Mouse (Mus musculus) kidney, postnatal 0 days (tissue): Measurements from ENCODE around the gene Ank2. TPM values are rescaled to one million over a fixed set of nuclear protein-coding genes. Genes with fewer than 3 reads are reported as not detected.

Experiments used
- ATAC-seq: fragments of 200-750 bp; cut with Nextera tagmentation; replicated peaks from 2 replicates; pipeline ENCODE4 v1.8.0; 2017; ENCODE audit warnings: low read depth, moderate number of reproducible peaks, moderate TSS enrichment, moderate library complexity; ENCODE audit not compliant: low FRiP score
- DNase-seq: peaks from one replicate; pipeline ENCODE4 v3.0.0-alpha.2; 2016; ENCODE audit warnings: low spot score
- H3K27ac ChIP-seq: fragments of 300-500 bp; sonication (generic); 2 replicates; pipeline ENCODE4 v1.5.1; 2014; ENCODE audit warnings: mild to moderate bottlenecking
- H3K27me3 ChIP-seq: fragments of 300-500 bp; sonication (generic); 2 replicates; pipeline ENCODE4 v1.6.1; 2014; ENCODE audit warnings: low read length, mixed read lengths; ENCODE audit not compliant: insufficient read depth
- H3K36me3 ChIP-seq: fragments of 300-500 bp; sonication (generic); 2 replicates; pipeline ENCODE4 v1.6.1; 2014; ENCODE audit warnings: low read length, mixed read lengths; ENCODE audit not compliant: insufficient read depth
- H3K4me1 ChIP-seq: fragments of 300-500 bp; sonication (generic); replicated peaks from 2 replicates; pipeline ENCODE4 v1.6.1; 2014; ENCODE audit warnings: antibody characterized with exemption, low read length, mixed read lengths; ENCODE audit not compliant: insufficient read depth
- H3K4me2 ChIP-seq: fragments of 300-500 bp; sonication (generic); 2 replicates; pipeline ENCODE4 v1.6.1; 2014; ENCODE audit warnings: mild to moderate bottlenecking, low read length, moderate library complexity, mixed read lengths
- H3K4me3 ChIP-seq: fragments of 300-500 bp; sonication (generic); replicated peaks from 2 replicates; pipeline ENCODE4 v1.5.1; 2014; ENCODE audit warnings: low read depth, low read length
- H3K9ac ChIP-seq: fragments of 300-500 bp; sonication (generic); 2 replicates; pipeline ENCODE4 v1.6.1; 2014; ENCODE audit warnings: low read depth, low read length
- H3K9me3 ChIP-seq: fragments of 300-500 bp; sonication (generic); replicated peaks from 2 replicates; pipeline ENCODE4 v1.6.1; 2016; ENCODE audit warnings: low read length, inconsistent platforms, mixed read lengths
- CTCF ChIP-seq: IDR thresholded peaks from 2 replicates; pipeline ENCODE4 v1.5.1; 2016; ENCODE audit warnings: antibody characterized with exemption, low read depth, mild to moderate bottlenecking, moderate library complexity
- WGBS: fragments of 180-500 bp; shearing (Covaris S2); extraction: QIAGEN DNeasy Blood & Tissue Kit; methylation state at CpG from one replicate; pipeline ENCODE4 v1.1.7; 2014; 5-methylcytosine and 5-hydroxymethylcytosine counted together
- polyA plus RNA-seq: library from polyadenylated mRNA; unstranded; fragments of >200 nt; fragmentation: Nextera tagmentation; extraction: Ambion mirVana; gene quantifications from 2 replicates; pipeline ENCODE4 v1.2.1, GENCODE M21; 2015

Gene Ank2
- polyA plus RNA-seq, 1 experiment from 2014 or later, result 4.1 TPM

- Histone ChIP-seq H3K9ac (no peak overlapping the region), H3K9me3 (no peaks in the 10 kb centered on the region), H3K36me3 (no peaks in the 10 kb centered on the region), H3K4me2 (no peak overlapping the region), H3K27ac (no peak overlapping the region), H3K4me3 (no peak overlapping the region), H3K27me3 (no peaks in the 10 kb centered on the region), H3K4me1 (no peaks in the 10 kb centered on the region)
- no peak for ATAC-seq
- WGBS, result 94% methylated on average over 9 of the region's 9 CpGs
- DNase-seq, result no peak
- no peak for TF ChIP-seq CTCF
These were observed 527.6 kb downstream of the Ank2 start for GRCm38 (mm10) chr3:126971531-126971930.

- 80% methylated on average over 2 of the region's 2 CpGs for WGBS
- no peaks in the 10 kb centered on the region for H3K4me1 ChIP-seq
- no peak overlapping the region for H3K4me3 ChIP-seq
- H3K9me3 ChIP-seq, result no peaks in the 10 kb centered on the region
- TF ChIP-seq CTCF, result no peak
- H3K4me2 ChIP-seq, result no peak overlapping the region
- no peaks in the 10 kb centered on the region for H3K27me3 ChIP-seq
- no peaks in the 10 kb centered on the region for H3K36me3 ChIP-seq
- DNase-seq (no peak), ATAC-seq (no peak)
- no peak overlapping the region for H3K9ac ChIP-seq
- H3K27ac ChIP-seq, result no peak overlapping the region
These were observed 530.4 kb downstream of the Ank2 start for GRCm38 (mm10) chr3:126968721-126969120.

- H3K4me3 ChIP-seq, result no peak overlapping the region
- no peak overlapping the region for H3K9ac ChIP-seq
- H3K4me2 ChIP-seq, result no peak overlapping the region
- no peaks in the 10 kb centered on the region for H3K27me3 ChIP-seq
- no peak overlapping the region for H3K27ac ChIP-seq
- no peak for DNase-seq
- no peak for TF ChIP-seq CTCF
- no peaks in the 10 kb centered on the region for H3K9me3 ChIP-seq
- WGBS, result 91% methylated on average over 2 of the region's 2 CpGs
- no peaks in the 10 kb centered on the region for H3K4me1 ChIP-seq
- no peak for ATAC-seq
- H3K36me3 ChIP-seq, result no peaks in the 10 kb centered on the region
These were observed 533.4 kb downstream of the Ank2 start for GRCm38 (mm10) chr3:126965767-126966166.

- TF ChIP-seq CTCF, result no peak
- Histone ChIP-seq H3K36me3 (no peaks in the 10 kb centered on the region), H3K9ac (no peak overlapping the region), H3K4me3 (no peak overlapping the region), H3K4me2 (no peak overlapping the region), H3K27ac (no peak overlapping the region), H3K27me3 (no peaks in the 10 kb centered on the region), H3K9me3 (no peaks in the 10 kb centered on the region), H3K4me1 (no peaks in the 10 kb centered on the region)
- no peak for ATAC-seq
- WGBS, result 95% methylated on average over 8 of the region's 8 CpGs
- no peak for DNase-seq
These were observed 536.8 kb downstream of the Ank2 start for GRCm38 (mm10) chr3:126962326-126962725.

GRCm38 (mm10) chr3:126952698-126953097 is 546.5 kb downstream of the Ank2 start:
- Histone ChIP-seq H3K27ac (no peak overlapping the region), H3K27me3 (no peaks in the 10 kb centered on the region), H3K9me3 (no peaks in the 10 kb centered on the region), H3K4me1 (no peaks in the 10 kb centered on the region), H3K36me3 (no peaks in the 10 kb centered on the region), H3K4me2 (no peak overlapping the region), H3K4me3 (no peak overlapping the region), H3K9ac (no peak overlapping the region)
- WGBS, result 63% methylated on average over 1 of the region's 1 CpGs
- TF ChIP-seq CTCF, result no peak
- no peak for DNase-seq
- ATAC-seq, result no peak

GRCm38 (mm10) chr3:126946591-126946990 is 552.6 kb downstream of the Ank2 start:
- Histone ChIP-seq H3K36me3 (no peaks in the 10 kb centered on the region), H3K27ac (no peak overlapping the region), H3K4me2 (no peak overlapping the region), H3K9me3 (no peaks in the 10 kb centered on the region), H3K4me3 (no peak overlapping the region), H3K27me3 (no peaks in the 10 kb centered on the region), H3K9ac (no peak overlapping the region), H3K4me1 (no peaks in the 10 kb centered on the region)
- WGBS, result 95% methylated on average over 10 of the region's 10 CpGs
- DNase-seq (no peak), ATAC-seq (no peak)
- no peak for TF ChIP-seq CTCF

- Histone ChIP-seq H3K9me3 (no peaks in the 10 kb centered on the region), H3K9ac (no peak overlapping the region), H3K27ac (no peak overlapping the region), H3K27me3 (no peaks in the 10 kb centered on the region), H3K36me3 (no peaks in the 10 kb centered on the region), H3K4me2 (no peak overlapping the region), H3K4me1 (no peaks in the 10 kb centered on the region), H3K4me3 (no peak overlapping the region)
- DNase-seq (no peak), ATAC-seq (no peak)
- 61% methylated on average over 4 of the region's 4 CpGs for WGBS
- TF ChIP-seq CTCF, result no peak
These were observed 554.3 kb downstream of the Ank2 start for GRCm38 (mm10) chr3:126944838-126945237.
